Mouse (Mus musculus) megakaryocyte, adult 5-6 weeks (primary cell): ENCODE measurements around the gene Zc2hc1c. TPM values are rescaled to one million over a fixed set of nuclear protein-coding genes. Genes with fewer than 3 reads are reported as not detected.
A peak's percentile ranks its signal among the peaks of the same experiment; 100 is the strongest.

Experiments
- ATAC-seq: 2 replicates; pipeline ENCODE4 v1.8.0; 2016; ENCODE audit warnings: mild to moderate bottlenecking, inconsistent platforms; ENCODE audit not compliant: poor library complexity, severe bottlenecking
- total RNA-seq, 2 experiments: library from RNA; stranded (forward) in 1 of 2; stranded (reverse) in 1 of 2; fragments of 153-499, 151-499 nt in 1 of 2; fragments of 221-1000, 200-1000 nt in 1 of 2; gene quantifications; 2 replicates each; pipeline versions ENCODE4 v1.2.3 to v1.2.4; 2015 to 2017

Gene Zc2hc1c
- total RNA-seq (2015) (not detected in 2 replicates), total RNA-seq (2017) (0.04 TPM in 1 of 2 replicates, not detected in the other)

DNA sequence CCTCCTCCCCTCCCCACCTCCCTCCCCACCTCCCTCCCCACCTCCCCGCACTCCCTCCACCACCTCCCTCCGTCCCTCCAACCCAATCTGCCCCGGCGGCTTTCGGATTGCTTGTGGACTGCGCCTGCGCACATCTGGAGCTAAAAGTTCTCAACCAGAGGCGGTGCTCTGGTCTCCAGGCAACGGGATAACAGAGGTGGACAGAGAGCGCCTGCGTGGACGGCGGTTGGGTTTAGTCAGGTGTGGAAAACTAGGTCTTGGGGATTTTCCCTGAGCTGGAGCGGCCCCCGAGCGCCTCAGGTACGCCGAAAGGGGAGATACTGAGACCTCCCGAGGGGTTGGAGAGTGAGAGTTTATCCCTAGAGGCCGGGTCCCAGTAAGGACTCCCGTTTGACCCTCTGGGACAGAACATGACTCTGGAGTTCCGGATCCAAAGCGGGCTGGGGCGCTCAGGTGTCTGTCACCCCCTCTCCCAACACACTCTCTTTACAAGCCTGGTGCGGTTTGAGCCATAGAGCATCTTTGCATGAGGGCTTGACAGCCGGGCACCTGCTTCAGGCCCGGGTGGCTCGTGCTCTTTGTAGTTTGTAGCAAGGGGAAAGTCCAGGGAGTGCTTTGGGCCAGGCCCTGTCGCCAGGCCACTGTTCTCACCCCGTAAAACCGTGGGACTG lies at the start of gene Zc2hc1c:
Zc2hc1c (plus strand) TSS at position 106 of the 671 bp plus-strand sequence.
- ATAC-seq = peak; percentile 68

DNA sequence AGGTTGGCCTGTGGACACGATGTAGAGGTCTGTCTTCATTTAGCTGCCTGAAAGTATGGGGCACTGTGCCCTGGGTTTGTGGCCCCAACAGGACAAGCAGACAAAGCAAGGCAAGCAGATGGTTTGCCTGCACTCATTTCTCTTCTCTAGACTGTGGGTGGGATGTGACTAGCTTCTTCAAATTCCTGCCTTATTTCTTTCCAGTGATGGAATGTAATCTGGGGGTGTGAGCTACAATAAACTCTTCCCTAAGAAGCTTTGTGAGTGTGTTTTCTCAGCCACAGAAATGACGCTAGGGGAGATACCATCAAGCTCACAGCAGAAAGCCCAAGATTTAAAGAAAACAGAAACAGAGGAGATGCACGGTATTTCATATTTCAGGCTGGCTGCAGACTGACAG lies 36.3 kb upstream of the Zc2hc1c start:
- ATAC-seq = no peak

DNA sequence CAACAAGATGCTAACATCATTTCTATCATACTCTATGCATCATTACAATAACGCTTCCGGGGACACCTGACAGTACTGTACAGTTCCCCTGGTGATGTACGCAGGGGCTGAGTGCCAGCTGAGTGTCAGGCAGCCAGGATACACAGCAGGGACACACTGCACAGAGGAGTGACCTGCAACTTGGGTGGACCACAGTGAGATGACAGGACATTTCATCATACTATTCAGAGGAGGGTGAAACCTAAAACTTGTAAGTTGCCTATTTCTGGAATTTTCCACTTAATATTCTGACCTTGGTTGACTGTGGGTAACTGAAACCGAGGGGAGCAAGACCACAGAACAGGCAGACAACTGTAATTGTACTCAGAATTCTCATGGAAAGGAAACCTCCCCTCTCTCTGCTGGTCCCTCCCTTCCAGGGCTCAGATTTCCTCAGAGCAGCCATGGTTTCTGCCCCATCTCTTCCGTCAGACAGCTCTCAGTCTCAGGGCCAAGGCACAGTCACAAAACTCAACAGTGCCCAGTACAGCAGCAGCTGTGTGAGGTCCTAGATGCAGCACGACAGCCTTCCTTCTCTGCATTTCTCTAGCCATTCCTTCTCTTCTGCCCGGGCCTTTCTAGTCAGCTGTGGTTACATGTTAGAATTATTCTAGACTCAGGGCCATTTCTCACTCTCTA lies 32.2 kb upstream of the Zc2hc1c start:
- ATAC-seq = peak; percentile 12; the same call in 1 of the 2 replicates

DNA sequence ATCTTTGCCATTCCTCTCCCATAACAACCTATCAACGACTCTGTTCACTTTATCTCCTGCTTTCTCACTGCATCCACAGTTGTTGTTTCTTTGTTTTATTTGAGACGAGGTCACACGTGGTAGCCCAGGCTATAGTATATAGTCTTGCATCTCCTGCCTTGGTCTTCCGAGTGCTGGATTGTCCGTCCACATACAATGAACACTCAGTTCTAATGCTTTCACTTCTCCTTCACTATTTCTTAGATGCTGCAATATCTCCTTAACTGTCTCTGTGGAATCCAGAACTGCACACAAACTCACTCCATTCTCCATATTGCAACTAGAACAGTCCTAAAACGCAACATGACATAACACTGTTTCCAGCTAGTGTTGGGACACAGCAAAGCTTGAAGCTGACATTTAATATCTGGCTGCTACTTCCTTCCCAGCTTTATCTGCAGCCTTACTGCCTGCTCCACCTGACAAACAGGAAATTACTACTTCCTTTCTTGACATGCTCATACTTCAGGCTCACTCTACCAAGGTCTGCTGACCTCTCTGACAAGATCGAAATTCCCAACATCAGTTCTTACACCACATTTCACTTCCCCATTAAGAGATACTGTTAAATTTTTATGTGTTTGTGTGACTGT lies 31.3 kb upstream of the Zc2hc1c start:
- peak; percentile 87 for ATAC-seq

DNA sequence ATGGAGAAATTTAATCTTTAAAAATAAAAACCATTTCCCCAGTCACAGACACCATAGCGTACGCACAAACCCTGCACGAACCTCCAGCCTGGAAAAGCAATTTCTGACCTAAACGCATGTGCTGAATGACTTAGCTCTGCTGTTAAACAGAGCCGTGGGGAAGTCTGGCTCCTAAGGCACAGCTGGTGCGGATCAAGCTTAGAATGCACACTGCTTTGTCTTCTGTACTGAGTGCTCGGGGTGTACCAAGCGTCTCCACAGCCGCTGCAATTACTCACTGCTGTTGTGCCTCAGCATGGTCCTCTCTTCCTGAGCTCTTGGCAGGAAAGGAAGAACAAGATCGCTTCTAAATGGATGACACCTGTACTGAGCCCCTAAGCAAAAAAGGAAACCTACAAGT lies 25.9 kb upstream of the Zc2hc1c start:
- no peak for ATAC-seq

DNA sequence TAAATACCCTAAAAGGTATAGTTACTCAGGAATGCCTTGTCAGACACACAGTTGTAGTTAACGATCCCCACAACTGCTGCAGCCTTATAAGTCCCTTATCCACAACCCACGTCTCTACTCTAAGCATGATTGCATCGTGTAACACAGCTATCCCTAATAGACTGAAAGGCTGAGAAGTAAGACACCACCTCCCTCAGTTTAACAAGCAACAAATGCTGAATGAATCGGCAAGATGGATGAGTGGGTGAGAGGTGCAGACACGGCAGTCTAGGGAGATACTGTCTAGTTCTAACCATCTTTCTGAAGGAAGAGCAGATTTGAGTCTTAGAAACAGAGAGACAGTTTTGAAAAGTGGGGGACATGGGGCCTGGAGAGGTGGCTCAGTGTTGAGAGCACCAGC lies 25.2 kb upstream of the Zc2hc1c start:
- no peak for ATAC-seq

DNA sequence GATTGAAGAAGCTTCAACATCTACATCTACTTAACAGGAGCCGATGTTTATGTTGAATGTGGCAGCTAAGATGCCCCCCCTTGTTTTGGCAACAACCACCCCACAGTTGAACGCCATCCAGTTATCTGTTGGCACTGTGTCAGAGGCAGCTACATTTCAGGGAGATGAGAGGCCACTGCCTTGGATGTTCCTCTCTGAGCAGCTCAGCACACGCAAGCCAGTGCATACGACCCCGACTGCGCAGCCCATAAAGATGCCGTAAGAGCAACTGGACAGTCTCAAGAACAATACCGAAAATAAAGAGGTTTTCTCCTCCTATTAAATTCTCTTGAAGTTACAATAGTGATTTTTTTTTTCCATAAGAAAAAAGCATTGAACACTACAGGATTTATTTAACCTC lies 23.9 kb upstream of the Zc2hc1c start:
- ATAC-seq = no peak

DNA sequence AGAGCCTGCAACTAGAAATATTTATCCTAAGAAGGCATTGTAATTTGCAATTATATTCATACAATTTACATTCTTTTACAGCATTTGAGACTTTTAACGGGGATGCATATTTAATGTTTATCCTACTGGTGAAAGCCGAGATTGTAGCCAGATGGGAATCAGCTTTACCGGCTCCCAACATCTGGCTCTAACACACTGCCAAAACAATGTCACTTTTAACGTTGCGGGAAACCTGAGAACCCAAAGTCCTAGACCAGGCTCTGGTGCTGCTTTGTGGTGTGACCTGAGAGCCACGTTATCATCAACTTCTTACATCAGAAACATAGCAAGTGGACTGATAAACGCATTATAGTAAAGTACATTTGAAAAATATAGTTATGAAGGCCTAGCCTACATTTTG lies 23.5 kb upstream of the Zc2hc1c start:
- ATAC-seq = no peak

DNA sequence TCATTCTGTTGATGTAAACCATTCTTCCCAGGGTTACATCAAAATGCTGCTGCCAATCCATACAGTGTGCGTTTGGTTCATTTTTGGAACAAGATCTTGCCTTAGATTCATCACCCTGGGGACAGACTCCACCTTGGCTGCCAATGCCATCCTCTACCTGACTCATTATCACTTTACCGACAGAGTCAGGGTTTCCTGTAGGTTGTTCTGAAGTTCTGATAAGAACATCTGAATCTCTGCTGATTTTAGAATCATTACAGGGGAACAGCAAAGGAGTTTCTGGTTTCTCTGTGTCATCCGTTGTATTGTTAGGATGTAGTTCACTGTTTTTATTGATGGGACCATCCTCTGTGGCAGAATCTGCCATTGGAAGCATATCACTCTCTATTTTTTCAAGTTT lies 22.1 kb upstream of the Zc2hc1c start:
- no peak for ATAC-seq

DNA sequence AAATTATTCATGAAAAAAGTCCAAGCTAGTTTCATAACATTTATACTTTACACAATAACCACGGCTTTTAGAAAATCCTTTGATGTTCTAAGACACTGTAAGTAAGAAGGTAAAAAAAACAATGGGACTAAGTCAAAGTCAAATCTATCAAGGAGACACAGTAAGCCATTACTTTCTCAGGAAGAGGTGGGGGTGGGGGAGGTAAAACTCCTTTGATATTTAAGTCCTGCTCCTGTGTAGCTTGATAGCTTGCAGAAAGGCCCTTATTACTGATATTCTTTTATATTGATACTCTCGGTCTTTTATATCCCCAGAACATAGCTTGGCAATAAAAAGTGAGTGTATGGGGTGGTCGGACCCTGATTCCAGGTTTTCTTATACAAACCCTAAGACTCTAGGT lies 18.6 kb upstream of the Zc2hc1c start:
- ATAC-seq = no peak

DNA sequence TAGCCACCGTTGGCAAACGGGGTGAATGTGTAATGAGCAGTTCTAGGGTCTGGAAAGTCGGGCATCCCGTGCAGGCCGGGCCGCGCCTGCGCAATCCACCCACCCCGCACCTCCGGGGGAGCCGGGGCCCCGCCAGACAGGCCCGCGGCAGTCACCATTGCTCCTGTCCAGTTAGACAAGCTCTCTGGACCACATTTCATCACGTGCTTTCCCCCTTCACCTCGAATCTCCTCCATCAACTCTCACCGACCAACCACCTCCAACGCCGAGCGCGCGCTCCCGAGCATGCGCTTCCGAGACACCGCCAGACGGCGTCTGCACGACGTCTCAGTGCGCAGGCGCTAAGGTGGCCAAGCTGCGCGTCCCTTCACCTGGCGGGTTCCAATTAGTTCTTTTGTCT lies 18.1 kb upstream of the Zc2hc1c start, which contains the start of gene Mlh3:
Mlh3 (minus strand) TSS at position 281 of the 400 bp plus-strand sequence.
- ATAC-seq = peak; percentile 94

DNA sequence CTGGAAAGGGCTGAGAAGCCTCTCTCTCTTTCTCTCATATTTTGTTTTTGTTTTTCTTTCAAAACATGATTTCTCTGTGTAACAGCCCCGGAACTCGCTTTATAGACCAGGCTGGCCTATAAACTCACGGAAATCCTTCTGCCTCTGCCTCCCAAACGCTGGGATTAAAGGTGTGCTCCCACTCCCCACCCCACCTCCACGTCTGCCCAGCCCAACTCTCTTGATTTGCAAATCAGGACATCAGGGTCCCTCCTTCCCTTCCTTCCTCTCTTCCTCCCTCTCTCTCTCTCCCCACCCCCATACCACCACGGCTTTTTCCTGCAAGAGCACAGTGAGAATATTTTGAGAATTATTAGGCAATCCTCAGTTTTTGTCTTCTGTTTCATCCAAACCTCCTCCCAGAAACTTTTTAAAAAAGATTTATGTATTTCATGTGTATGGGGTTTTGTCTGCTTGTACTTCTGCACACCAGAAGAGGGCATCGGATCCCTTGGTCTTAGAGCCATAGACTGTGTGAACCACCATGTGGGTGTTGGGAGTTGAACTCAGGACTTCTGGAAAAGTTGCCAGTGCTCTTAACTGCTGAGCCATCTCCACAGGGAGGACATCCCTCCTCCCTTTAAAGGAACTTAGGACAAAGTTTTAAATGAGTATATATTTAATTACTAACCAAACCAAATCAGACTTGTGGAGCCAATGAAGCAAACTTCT lies 17.1 kb upstream of the Zc2hc1c start:
- no peak for ATAC-seq

DNA sequence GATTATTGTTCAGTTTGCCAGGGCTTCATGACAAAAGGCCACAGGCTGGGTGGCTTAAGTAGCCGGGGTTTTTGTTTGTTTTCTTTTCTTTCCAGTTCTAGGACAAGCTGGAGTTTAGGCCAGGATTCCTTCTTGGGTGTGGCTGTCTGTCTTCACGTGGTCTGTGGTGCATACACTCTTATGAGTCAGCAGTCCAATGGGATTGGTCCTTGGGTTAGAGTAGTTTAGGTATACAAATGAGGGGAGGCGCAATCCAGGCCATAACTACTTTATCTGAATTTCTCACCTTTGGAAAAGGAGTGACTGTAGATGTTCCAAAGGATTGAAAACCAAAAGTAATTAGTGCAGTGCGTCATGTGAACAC lies 16.6 kb upstream of the Zc2hc1c start:
- ATAC-seq = no peak

DNA sequence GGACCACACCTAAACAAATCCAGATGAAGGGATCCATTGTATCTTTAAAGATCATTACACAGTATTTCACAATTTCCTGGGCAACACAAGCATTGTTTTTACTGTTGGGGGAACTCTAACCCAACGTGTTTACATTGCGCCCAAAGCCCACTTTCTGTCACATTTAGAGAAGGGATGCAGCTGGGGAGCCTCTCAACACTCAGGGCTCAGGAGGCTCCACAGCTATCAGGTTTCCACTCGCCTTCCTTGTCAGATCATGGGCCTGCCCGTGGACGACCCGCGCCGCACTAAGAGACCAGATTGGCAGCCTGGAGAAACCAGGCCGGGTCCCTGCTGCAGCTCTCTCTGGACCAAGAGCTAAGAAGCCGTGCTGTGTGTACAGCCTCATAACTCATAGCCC lies 14.9 kb upstream of the Zc2hc1c start:
- no peak for ATAC-seq

DNA sequence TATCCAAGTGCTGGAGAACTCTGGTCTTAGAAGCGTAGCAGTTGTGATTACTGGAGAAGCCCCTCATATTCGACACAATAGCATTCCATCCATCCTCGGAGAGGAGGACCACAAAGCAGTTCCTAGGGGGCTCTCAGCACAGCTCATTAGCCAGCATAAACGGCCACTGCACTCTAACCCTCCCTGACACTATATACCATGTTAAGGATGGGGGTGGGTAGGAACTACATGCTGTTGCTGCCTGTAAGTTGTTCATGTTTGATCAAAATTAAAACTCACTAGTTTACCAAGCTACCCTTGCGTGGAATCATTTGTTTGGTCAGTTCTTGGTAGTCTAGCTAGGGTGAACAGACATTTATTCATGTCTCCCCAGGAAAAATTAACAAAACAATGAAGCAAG lies 12.1 kb upstream of the Zc2hc1c start:
- no peak for ATAC-seq

DNA sequence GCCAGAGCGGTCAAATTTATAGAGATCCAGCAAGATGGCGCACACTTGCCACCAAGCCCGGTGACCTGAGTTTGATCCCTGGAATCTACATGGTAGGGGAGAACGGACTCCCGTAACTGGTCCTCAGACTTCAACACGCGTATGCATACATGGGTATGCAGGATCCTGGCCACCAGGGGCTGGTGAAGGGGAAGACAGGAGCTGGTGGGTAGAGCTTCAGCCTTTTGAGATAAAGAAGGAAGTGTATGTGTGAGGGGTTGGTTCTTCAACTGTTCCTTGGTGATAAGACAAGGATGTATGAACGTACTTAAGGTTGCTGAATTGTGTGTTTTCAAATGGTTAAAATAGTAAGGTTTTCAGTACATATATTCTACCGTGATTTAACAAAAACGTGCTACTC lies 9.5 kb upstream of the Zc2hc1c start:
- ATAC-seq = no peak

DNA sequence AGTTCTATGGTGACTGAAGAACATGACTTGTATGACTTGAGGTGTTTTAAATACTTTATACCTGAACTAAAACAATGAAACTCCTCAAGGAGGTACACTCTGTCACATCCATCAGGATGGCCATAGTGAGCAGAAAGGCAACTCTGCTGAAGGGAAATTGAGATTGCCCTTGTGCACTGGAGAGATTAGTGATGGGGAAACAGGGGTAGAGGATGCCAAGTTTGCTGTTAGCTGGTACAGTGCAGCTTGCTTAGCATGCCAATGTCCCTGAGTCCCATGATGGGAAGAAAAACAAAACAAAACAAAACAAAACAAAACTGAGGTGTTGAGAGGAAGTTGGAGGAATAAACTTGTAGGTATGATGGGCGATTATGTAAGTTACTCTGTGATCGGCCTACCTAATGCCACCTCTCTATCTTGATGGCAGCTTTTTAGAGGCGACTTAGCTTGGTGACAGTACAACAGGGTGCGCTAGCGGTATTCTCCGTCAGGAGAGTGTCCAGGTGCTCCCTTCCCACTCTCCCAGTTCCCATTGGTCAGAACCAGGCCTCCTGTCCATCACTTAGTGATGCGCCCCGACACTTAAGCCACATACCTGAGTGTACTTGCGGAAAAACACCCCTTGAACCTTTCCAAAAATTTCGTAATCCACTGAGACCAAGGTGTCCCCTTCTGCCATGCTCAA lies 8.9 kb upstream of the Zc2hc1c start:
- peak; percentile 11 for ATAC-seq

DNA sequence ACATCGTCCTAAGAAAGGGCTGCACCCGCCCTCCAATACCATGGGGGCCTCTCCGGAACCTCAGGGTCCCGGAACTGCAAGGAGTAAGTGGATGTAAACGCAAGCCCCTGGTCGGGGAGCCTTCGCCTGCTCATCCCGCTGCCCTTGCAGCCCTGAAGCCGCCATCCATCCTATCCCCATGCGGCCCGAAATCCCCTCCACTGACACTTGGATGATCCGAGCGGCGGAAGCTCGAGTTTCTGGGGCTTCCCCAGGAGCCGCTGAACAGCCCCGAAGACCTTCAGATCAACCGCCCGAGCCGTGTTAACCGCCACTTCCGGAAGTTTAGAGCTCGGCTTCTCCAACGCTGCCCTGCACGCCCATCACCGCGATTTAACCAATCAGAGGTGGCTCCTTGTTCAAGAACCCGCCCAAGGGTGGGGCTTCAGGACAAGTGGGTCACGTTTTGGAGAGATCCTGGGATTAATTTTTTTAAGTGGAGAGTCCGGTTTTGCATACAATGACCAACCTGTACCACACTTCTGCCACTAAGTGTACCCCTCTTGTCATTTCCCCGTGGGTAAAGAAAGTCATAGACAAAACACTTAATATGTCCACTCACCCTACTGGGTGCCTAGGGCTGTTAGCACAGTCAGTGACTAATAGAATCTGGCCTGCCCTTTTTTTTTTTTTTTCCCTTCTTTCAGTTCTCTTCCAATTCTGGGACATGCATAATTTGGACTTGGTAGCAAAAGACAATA lies 8.1 kb upstream of the Zc2hc1c start:
- peak; percentile 98 for ATAC-seq

DNA sequence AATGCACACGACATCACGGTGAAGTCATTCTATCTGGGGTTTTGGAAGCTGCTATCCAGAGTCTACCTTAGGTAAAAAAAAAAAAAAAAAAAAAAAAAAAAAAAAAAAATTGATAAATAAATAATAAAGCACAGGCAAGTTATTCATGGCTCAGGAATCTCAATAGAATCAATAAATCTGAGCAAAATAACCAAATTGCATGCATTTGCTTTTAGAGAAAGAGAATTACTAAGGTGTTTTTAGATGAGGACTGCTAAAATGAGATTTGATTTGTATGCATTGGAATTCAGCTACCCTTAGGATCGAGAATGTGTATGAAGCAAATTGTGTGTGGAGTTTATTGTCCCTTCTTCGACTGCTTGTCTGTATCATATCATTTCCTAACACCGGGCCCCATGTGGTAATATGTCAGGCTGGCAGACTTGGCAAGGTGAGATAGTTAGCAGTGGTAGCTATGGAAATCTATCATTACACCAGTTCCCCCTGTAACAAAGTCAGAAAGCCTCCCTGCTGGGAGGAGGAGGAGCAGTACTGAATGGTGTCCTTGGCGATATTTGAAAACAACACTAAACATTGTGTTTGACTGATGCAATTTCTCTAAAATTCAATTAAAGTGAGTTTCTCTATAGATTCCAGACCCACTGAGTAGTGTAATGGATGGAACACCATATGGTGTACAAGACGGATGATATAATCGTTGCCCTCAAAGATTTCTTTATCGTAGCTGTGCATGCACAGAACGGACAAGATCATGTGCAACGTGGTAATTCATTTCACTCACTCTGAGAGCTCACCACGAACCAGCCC lies 7.3 kb upstream of the Zc2hc1c start:
- no peak for ATAC-seq
